Mouse (Mus musculus): ENCODE measurements around the gene Mettl9. TPM values are rescaled to one million over a fixed set of nuclear protein-coding genes. Genes with fewer than 3 reads are reported as not detected.

The Mettl9 gene
- total and polyA plus RNA-seq, 3 experiments = 25.8 to 75.0 (median 44.3) TPM

GRCm38 (mm10) chr7:121071276-121071675 lies 37.0 kb downstream of the Mettl9 start:
- Histone ChIP-seq H3K9ac (ENCODE audit: insufficient read depth, low read depth) (no peak overlapping the region), H3K4me2 (ENCODE audit: insufficient read depth, low read depth, poor library complexity, severe bottlenecking) (no peak overlapping the region), H3K27me3 (replicated peaks) (no peaks in the 10 kb centered on the region), H3K36me3 (replicated peaks in 1 of 2; ENCODE audit: control insufficient read depth in 1 of 2, insufficient read depth in 1 of 2, low read length in 1 of 2) (peaks cover 23 to 72% of the 10 kb centered on the region in 2 experiments), H3K4me3 (replicated peaks in 1 of 3; ENCODE audit: low read depth in 2 of 3, low read length in 2 of 3, poor library complexity in 1 of 3) (no peak overlapping the region), H3K27ac (ENCODE audit: insufficient read depth, low read depth) (no peak overlapping the region), H3K79me2 (replicated peaks; ENCODE audit: control insufficient read depth, extremely low read depth, insufficient read depth, poor library complexity, severe bottlenecking) (no peaks in the 10 kb centered on the region), H3K9me3 (replicated peaks; ENCODE audit: low read length) (no peaks in the 10 kb centered on the region), H3K4me1 (ENCODE audit: control insufficient read depth in 1 of 2, insufficient read depth in 2 of 2) (peaks cover 8 to 30% of the 10 kb centered on the region in 2 experiments)
- peak; percentile 21 for DNase-seq (ENCODE audit: extremely low read depth)
- in situ Hi-C loops (cut with MboI; ENCODE audit: low pct_ligation_motif_present, low pct_unique_long_range_greater_than_20kb, low sequenced_read_pairs) = no loop called here
- dilution Hi-C loops (cut with MboI; ENCODE audit: extremely low pct_ligation_motif_present, extremely low pct_unique_long_range_greater_than_20kb, low sequenced_read_pairs) = no loop called here
- TF ChIP-seq CTCF (conservative IDR thresholded peaks at IDR 0.05 in 1 of 2, IDR thresholded peaks at IDR 0.05 in 1 of 2; ENCODE audit: low read depth in 2 of 2, low read length in 2 of 2) = no peak
- TF ChIP-seq MAX (IDR thresholded peaks at IDR 0.05; ENCODE audit: low read length) = no peak
- TF ChIP-seq TBP (conservative IDR thresholded peaks at IDR 0.05; ENCODE audit: low read depth, low read length) = no peak
- TF ChIP-seq USF1 (IDR thresholded peaks at IDR 0.05; ENCODE audit: low read depth, low read length) = no peak
- TF ChIP-seq RCOR1 (conservative IDR thresholded peaks at IDR 0.05; ENCODE audit: low read depth, low read length) = no peak
- no peak for TF ChIP-seq ZKSCAN1 (IDR thresholded peaks at IDR 0.05; ENCODE audit: borderline replicate concordance, low read depth, low read length)
- no peak for TF ChIP-seq ZC3H11A (IDR thresholded peaks at IDR 0.05; ENCODE audit: low read depth, low read length)
- no peak for TF ChIP-seq MAFK (IDR thresholded peaks at IDR 0.05; ENCODE audit: insufficient replicate concordance, low read length)

- Histone ChIP-seq H3K4me1 (ENCODE audit: control insufficient read depth in 1 of 2, insufficient read depth in 2 of 2) (peaks cover 8 to 30% of the 10 kb centered on the region in 2 experiments), H3K27me3 (replicated peaks) (no peaks in the 10 kb centered on the region), H3K9ac (ENCODE audit: insufficient read depth, low read depth) (no peak overlapping the region), H3K36me3 (replicated peaks in 1 of 2; ENCODE audit: control insufficient read depth in 1 of 2, insufficient read depth in 1 of 2, low read length in 1 of 2) (peaks cover 30 to 72% of the 10 kb centered on the region in 2 experiments), H3K4me3 (replicated peaks in 1 of 3; ENCODE audit: low read depth in 2 of 3, low read length in 2 of 3, poor library complexity in 1 of 3) (no peak overlapping the region), H3K4me2 (ENCODE audit: insufficient read depth, low read depth, poor library complexity, severe bottlenecking) (no peak overlapping the region), H3K9me3 (replicated peaks; ENCODE audit: low read length) (no peaks in the 10 kb centered on the region), H3K79me2 (replicated peaks; ENCODE audit: control insufficient read depth, extremely low read depth, insufficient read depth, poor library complexity, severe bottlenecking) (no peaks in the 10 kb centered on the region), H3K27ac (ENCODE audit: insufficient read depth, low read depth) (no peak overlapping the region)
- in situ Hi-C loops (cut with MboI; ENCODE audit: low pct_ligation_motif_present, low pct_unique_long_range_greater_than_20kb, low sequenced_read_pairs) (no loop called here), dilution Hi-C loops (cut with MboI; ENCODE audit: extremely low pct_ligation_motif_present, extremely low pct_unique_long_range_greater_than_20kb, low sequenced_read_pairs) (no loop called here)
- TF ChIP-seq NRF1 (IDR thresholded peaks at IDR 0.05; ENCODE audit: low read depth, low read length) (no peak), POLR2AphosphoS2 (IDR thresholded peaks at IDR 0.05; ENCODE audit: low read depth, low read length) (no peak), ZC3H11A (IDR thresholded peaks at IDR 0.05; ENCODE audit: low read depth, low read length) (no peak), MXI1 (IDR thresholded peaks at IDR 0.05; ENCODE audit: low read depth, low read length) (no peak), ZKSCAN1 (IDR thresholded peaks at IDR 0.05; ENCODE audit: borderline replicate concordance, low read depth, low read length) (no peak), SMC3 (IDR thresholded peaks at IDR 0.05; ENCODE audit: low read depth, low read length) (no peak), TBP (conservative IDR thresholded peaks at IDR 0.05; ENCODE audit: low read depth, low read length) (no peak), USF2 (conservative IDR thresholded peaks at IDR 0.05; ENCODE audit: low read depth, low read length) (no peak), TCF12 (IDR thresholded peaks at IDR 0.05; ENCODE audit: low read depth, low read length) (no peak), POLR2A (IDR thresholded peaks at IDR 0.05; ENCODE audit: low read depth, low read length) (no peak), MAX (IDR thresholded peaks at IDR 0.05; ENCODE audit: low read length) (no peak), ZMIZ1 (IDR thresholded peaks at IDR 0.05; ENCODE audit: low read depth, low read length) (no peak), JUN (IDR thresholded peaks at IDR 0.05; ENCODE audit: insufficient read depth, low read depth, low read length) (no peak), IRF4 (IDR thresholded peaks at IDR 0.05; ENCODE audit: low read depth, low read length) (no peak), SIN3A (IDR thresholded peaks at IDR 0.05; ENCODE audit: low read length) (no peak)
- DNase-seq (ENCODE audit: extremely low read depth) = no peak
These were observed 38.3 kb downstream of the Mettl9 start for GRCm38 (mm10) chr7:121072506-121072905.
